Mouse (Mus musculus): ENCODE data around the gene Atg7. TPM values are rescaled to one million over a fixed set of nuclear protein-coding genes. Genes with fewer than 3 reads are reported as not detected.

The Atg7 gene
- total and polyA plus RNA-seq, 3 experiments: 11.1 to 15.7 (median 14.8) TPM

DNA sequence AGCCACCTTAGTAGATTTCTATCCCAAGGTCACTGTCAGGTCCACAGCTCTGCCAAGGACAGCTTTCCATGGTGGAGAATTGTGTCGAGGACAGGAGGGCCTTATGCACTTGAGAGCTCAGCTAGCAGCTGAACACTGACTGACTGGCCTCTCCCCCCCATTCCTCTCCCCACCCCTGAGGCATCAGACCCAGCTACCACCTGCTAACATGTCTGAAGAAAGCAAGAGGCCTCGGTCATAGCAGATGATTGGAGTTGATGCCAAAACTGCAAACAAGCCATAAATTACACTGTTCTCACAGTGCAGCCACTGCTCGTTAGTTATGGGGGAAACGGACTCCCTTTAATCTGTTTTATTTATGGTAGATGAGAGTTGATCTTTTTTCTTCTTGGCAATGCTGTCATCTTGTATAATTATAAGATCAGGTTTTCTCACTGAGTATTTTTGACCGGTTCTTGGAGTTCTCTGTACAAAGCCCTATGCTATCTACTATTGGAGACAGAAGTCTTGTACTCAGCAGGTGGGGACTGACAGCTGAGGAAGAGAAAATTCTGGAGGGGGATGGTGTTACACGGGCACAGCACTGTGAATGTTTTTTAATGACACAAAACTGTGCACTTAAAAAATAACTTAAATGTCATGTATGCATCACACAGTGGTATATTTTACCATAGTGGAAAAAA lies 171.4 kb downstream of the Atg7 start:
- H3K4me2 ChIP-seq (ENCODE audit: insufficient read depth, low read depth, poor library complexity, severe bottlenecking): no peak overlapping the region
- peaks cover 4% of the 10 kb centered on the region for H3K9me3 ChIP-seq (replicated peaks; ENCODE audit: low read length)
- no peak overlapping the region for H3K4me3 ChIP-seq (replicated peaks in 1 of 3; ENCODE audit: low read depth in 2 of 3, low read length in 2 of 3, poor library complexity in 1 of 3)
- no peaks in the 10 kb centered on the region for H3K79me2 ChIP-seq (replicated peaks; ENCODE audit: control insufficient read depth, extremely low read depth, insufficient read depth, poor library complexity, severe bottlenecking)
- H3K36me3 ChIP-seq (replicated peaks in 1 of 2; ENCODE audit: control insufficient read depth in 1 of 2, insufficient read depth in 1 of 2, low read length in 1 of 2): peaks cover 0 to 4% of the 10 kb centered on the region in 2 experiments
- H3K27me3 ChIP-seq (replicated peaks): no peaks in the 10 kb centered on the region
- H3K4me1 ChIP-seq (ENCODE audit: control insufficient read depth in 1 of 2, insufficient read depth in 2 of 2): peaks cover 20 to 71% of the 10 kb centered on the region in 2 experiments
- H3K27ac ChIP-seq (ENCODE audit: insufficient read depth, low read depth): no peak overlapping the region; the same call in 1 of the 2 replicates
- H3K9ac ChIP-seq (ENCODE audit: insufficient read depth, low read depth): no peak overlapping the region
- in situ Hi-C loops (cut with MboI; ENCODE audit: low pct_ligation_motif_present, low pct_unique_long_range_greater_than_20kb, low sequenced_read_pairs) (no loop called here), dilution Hi-C loops (cut with MboI; ENCODE audit: extremely low pct_ligation_motif_present, extremely low pct_unique_long_range_greater_than_20kb, low sequenced_read_pairs) (no loop called here)
- DNase-seq (ENCODE audit: extremely low read depth): no peak
- no peak for TF ChIP-seq KAT2A (IDR thresholded peaks at IDR 0.05; ENCODE audit: insufficient replicate concordance, low read length)
- TF ChIP-seq E2F4 (IDR thresholded peaks at IDR 0.05; ENCODE audit: insufficient replicate concordance, low read depth, low read length): no peak
- no peak for TF ChIP-seq MAZ (IDR thresholded peaks at IDR 0.05; ENCODE audit: low read depth, low read length)
- no peak for TF ChIP-seq RCOR1 (conservative IDR thresholded peaks at IDR 0.05; ENCODE audit: low read depth, low read length)

DNA sequence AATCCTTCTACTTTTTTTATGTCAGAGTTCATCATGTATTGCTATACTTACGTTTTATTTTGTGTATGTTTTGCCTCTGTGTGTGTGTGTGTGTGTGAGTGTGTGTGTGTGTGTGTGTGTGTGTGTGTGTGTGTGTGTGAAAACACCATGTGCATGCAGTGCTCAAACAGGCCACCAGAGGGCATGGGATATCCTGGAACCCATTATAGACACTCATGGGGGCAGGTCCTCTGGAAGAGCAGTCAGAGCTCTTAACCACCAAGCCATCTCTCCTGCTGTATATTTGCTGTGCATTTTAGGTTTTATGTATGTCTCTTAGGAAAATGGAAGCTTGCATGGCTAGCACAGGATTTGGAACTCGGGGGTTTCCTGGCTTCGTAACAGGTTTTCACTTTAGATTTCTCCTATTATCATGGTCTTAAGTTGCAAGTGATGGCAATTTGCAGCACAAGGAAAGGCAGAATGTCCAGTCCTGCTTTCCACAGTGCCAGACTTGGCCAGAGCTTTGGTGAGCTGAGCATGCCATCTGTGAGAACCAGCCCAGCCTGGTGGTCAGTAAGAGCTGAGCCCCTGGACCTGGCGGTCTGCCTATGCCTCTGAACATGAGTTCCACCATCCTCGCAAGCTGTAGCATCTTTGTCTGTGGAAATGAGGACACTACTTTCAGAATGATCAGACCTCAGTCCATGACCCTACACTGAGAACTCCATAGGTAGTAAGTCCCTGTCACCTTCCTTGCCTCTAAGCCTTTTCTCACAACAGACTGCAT lies 172.2 kb downstream of the Atg7 start:
- peaks cover 25 to 74% of the 10 kb centered on the region in 2 experiments for H3K4me1 ChIP-seq (ENCODE audit: control insufficient read depth in 1 of 2, insufficient read depth in 2 of 2)
- H3K4me2 ChIP-seq (ENCODE audit: insufficient read depth, low read depth, poor library complexity, severe bottlenecking): no peak overlapping the region
- dilution Hi-C loops (cut with MboI; ENCODE audit: extremely low pct_ligation_motif_present, extremely low pct_unique_long_range_greater_than_20kb, low sequenced_read_pairs) (no loop called here), in situ Hi-C loops (cut with MboI; ENCODE audit: low pct_ligation_motif_present, low pct_unique_long_range_greater_than_20kb, low sequenced_read_pairs) (no loop called here)
- peaks cover 0 to 4% of the 10 kb centered on the region in 2 experiments for H3K36me3 ChIP-seq (replicated peaks in 1 of 2; ENCODE audit: control insufficient read depth in 1 of 2, insufficient read depth in 1 of 2, low read length in 1 of 2)
- DNase-seq (ENCODE audit: extremely low read depth): no peak
- no peaks in the 10 kb centered on the region for H3K27me3 ChIP-seq (replicated peaks)
- peaks cover 4% of the 10 kb centered on the region for H3K9me3 ChIP-seq (replicated peaks; ENCODE audit: low read length)
- TF ChIP-seq ZC3H11A (IDR thresholded peaks at IDR 0.05; ENCODE audit: low read depth, low read length): no peak
- no peak for TF ChIP-seq PAX5 (IDR thresholded peaks at IDR 0.05; ENCODE audit: low read length)
- TF ChIP-seq MAX (IDR thresholded peaks at IDR 0.05; ENCODE audit: low read length): no peak
- TF ChIP-seq SMC3 (IDR thresholded peaks at IDR 0.05; ENCODE audit: low read depth, low read length): peak; percentile 55
- TF ChIP-seq NRF1 (IDR thresholded peaks at IDR 0.05; ENCODE audit: low read depth, low read length): no peak
- peak; percentile 26 for TF ChIP-seq RAD21 (IDR thresholded peaks at IDR 0.05; ENCODE audit: low read depth, low read length)
- TF ChIP-seq IRF4 (IDR thresholded peaks at IDR 0.05; ENCODE audit: low read depth, low read length): no peak
- peak in 1 of 2 experiments; percentile 54; a peak in 2 of 4 replicates for TF ChIP-seq CTCF (conservative IDR thresholded peaks at IDR 0.05 in 1 of 2, IDR thresholded peaks at IDR 0.05 in 1 of 2; ENCODE audit: low read depth in 2 of 2, low read length in 2 of 2)
- TF ChIP-seq ETS1 (conservative IDR thresholded peaks at IDR 0.05; ENCODE audit: low read depth, low read length): no peak
- TF ChIP-seq ZNF384 (IDR thresholded peaks at IDR 0.05; ENCODE audit: low read depth, low read length): no peak
- no peak for TF ChIP-seq USF1 (IDR thresholded peaks at IDR 0.05; ENCODE audit: low read depth, low read length)
- no peak for TF ChIP-seq MEF2A (IDR thresholded peaks at IDR 0.05; ENCODE audit: borderline replicate concordance, low read depth, low read length)
- TF ChIP-seq JUN (IDR thresholded peaks at IDR 0.05; ENCODE audit: insufficient read depth, low read depth, low read length): no peak
- no peak overlapping the region for H3K9ac ChIP-seq (ENCODE audit: insufficient read depth, low read depth)
- no peak overlapping the region for H3K4me3 ChIP-seq (replicated peaks in 1 of 3; ENCODE audit: low read depth in 2 of 3, low read length in 2 of 3, poor library complexity in 1 of 3)
- H3K79me2 ChIP-seq (replicated peaks; ENCODE audit: control insufficient read depth, extremely low read depth, insufficient read depth, poor library complexity, severe bottlenecking): no peaks in the 10 kb centered on the region
- no peak overlapping the region for H3K27ac ChIP-seq (ENCODE audit: insufficient read depth, low read depth)
